Mouse (Mus musculus) MEL (cell line): Measurements from ENCODE around the gene Met. TPM values are rescaled to one million over a fixed set of nuclear protein-coding genes. Genes with fewer than 3 reads are reported as not detected.

Experiments
- DNase-seq: peaks from one replicate; pipeline ENCODE4 v3.0.0; 2011; ENCODE audit warnings: low read depth, low spot score
- H3K27ac ChIP-seq: 2 replicates; pipeline ENCODE4 v1.5.1; 2012; ENCODE audit warnings: low read depth, mild to moderate bottlenecking, control low read depth, low read length, moderate library complexity; ENCODE audit not compliant: control insufficient read depth
- H3K27me3 ChIP-seq, 2 experiments: fragments of 150-350 bp in 1 of 2; sonication (generic) in 1 of 2; 2 replicates each; pipeline ENCODE4 v1.6.1; 2012; ENCODE audit warnings: low read length in 2 of 2, mild to moderate bottlenecking in 2 of 2, improper control_type of control experiment in 1 of 2, moderate library complexity in 1 of 2; ENCODE audit not compliant: insufficient read depth in 2 of 2, control insufficient read depth in 1 of 2
- H3K36me3 ChIP-seq, 2 experiments: 2 replicates each; pipeline ENCODE4 v1.6.1; 2012 to 2014; ENCODE audit warnings: low read length in 2 of 2, improper control_type of control experiment in 1 of 2, inconsistent platforms in 1 of 2, mild to moderate bottlenecking in 1 of 2; ENCODE audit not compliant: insufficient read depth in 2 of 2, control insufficient read depth in 1 of 2
- H3K4me1 ChIP-seq, 2 experiments: fragments of 150-350 bp in 1 of 2; sonication (generic) in 1 of 2; 2 replicates each; pipeline ENCODE4 v1.6.1; 2012; ENCODE audit warnings: low read length in 2 of 2, improper control_type of control experiment in 1 of 2, mild to moderate bottlenecking in 1 of 2; ENCODE audit not compliant: insufficient read depth in 2 of 2, control insufficient read depth in 1 of 2
- H3K4me3 ChIP-seq, 2 experiments: fragments of 150-350 bp in 1 of 2; sonication (generic) in 1 of 2; 2 replicates each; pipeline ENCODE4 v1.5.1; 2012; ENCODE audit warnings: low read depth in 2 of 2, low read length in 2 of 2, mild to moderate bottlenecking in 2 of 2, moderate library complexity in 2 of 2, control low read depth in 1 of 2, improper control_type of control experiment in 1 of 2; ENCODE audit not compliant: control insufficient read depth in 1 of 2, insufficient read depth in 1 of 2
- H3K79me2 ChIP-seq: 2 replicates; pipeline ENCODE4 v1.6.1; 2012; ENCODE audit warnings: mild to moderate bottlenecking, low read length, moderate library complexity; ENCODE audit not compliant: control insufficient read depth, poor library complexity, insufficient read depth
- H3K9ac ChIP-seq: 2 replicates; pipeline ENCODE4 v1.6.1; 2012; ENCODE audit warnings: low read depth, mild to moderate bottlenecking, control low read depth, low read length, moderate library complexity; ENCODE audit not compliant: control insufficient read depth, poor library complexity, severe bottlenecking
- H3K9me3 ChIP-seq: fragments of 150-350 bp; sonication (generic); replicated peaks from 2 replicates; pipeline ENCODE4 v1.6.1; 2012; ENCODE audit warnings: mild to moderate bottlenecking, low read length, improper control_type of control experiment, moderate library complexity; ENCODE audit not compliant: insufficient read depth
- BHLHE40 ChIP-seq: IDR thresholded peaks from 2 replicates; pipeline ENCODE4 v1.6.1; 2012; ENCODE audit warnings: low read depth, mild to moderate bottlenecking, inconsistent platforms, low read length, improper control_type of control experiment, borderline replicate concordance
- CHD1 ChIP-seq: IDR thresholded peaks from 2 replicates; pipeline ENCODE4 v1.6.1; 2012; ENCODE audit warnings: low read depth, mild to moderate bottlenecking, inconsistent platforms, low read length, improper control_type of control experiment
- CHD2 ChIP-seq: IDR thresholded peaks from 2 replicates; pipeline ENCODE4 v1.6.1; 2011; ENCODE audit warnings: low read length, improper control_type of control experiment
- CTCF ChIP-seq, 3 experiments: IDR thresholded peaks in 2 of 3; conservative IDR thresholded peaks in 1 of 3; 2 replicates each; pipeline ENCODE4 v1.5.1; 2011 to 2012; ENCODE audit warnings: low read length in 3 of 3, low read depth in 2 of 3, mild to moderate bottlenecking in 2 of 3, improper control_type of control experiment in 1 of 3, inconsistent platforms in 1 of 3, mixed read lengths in 1 of 3, moderate library complexity in 1 of 3; ENCODE audit not compliant: control insufficient read depth in 1 of 3, insufficient read depth in 1 of 3, poor library complexity in 1 of 3, severe bottlenecking in 1 of 3
- E2F4 ChIP-seq: IDR thresholded peaks from 2 replicates; pipeline ENCODE4 v1.6.1; 2011; ENCODE audit warnings: low read depth, low read length, improper control_type of control experiment, borderline replicate concordance
- ETS1 ChIP-seq: IDR thresholded peaks from 2 replicates; pipeline ENCODE4 v1.6.1; 2012; ENCODE audit warnings: low read depth, mild to moderate bottlenecking, inconsistent platforms, low read length, improper control_type of control experiment, moderate library complexity
- GABPA ChIP-seq: IDR thresholded peaks from 2 replicates; pipeline ENCODE4 v1.6.1; 2012; ENCODE audit warnings: low read depth, mild to moderate bottlenecking, inconsistent platforms, low read length, improper control_type of control experiment, moderate library complexity
- GATA1 ChIP-seq: IDR thresholded peaks from 2 replicates; pipeline ENCODE4 v1.6.1; 2011; ENCODE audit warnings: low read depth, low read length, improper control_type of control experiment
- KAT2A ChIP-seq: conservative IDR thresholded peaks from 2 replicates; pipeline ENCODE4 v1.6.1; 2012; ENCODE audit warnings: low read depth, low read length, improper control_type of control experiment, inconsistent platforms
- MAFK ChIP-seq: IDR thresholded peaks from 2 replicates; pipeline ENCODE4 v1.6.1; 2011; ENCODE audit warnings: low read depth, mild to moderate bottlenecking, low read length, improper control_type of control experiment, borderline replicate concordance
- MEF2A ChIP-seq: IDR thresholded peaks from 2 replicates; pipeline ENCODE4 v1.6.1; 2014; ENCODE audit warnings: low read depth, mild to moderate bottlenecking, inconsistent platforms, low read length, improper control_type of control experiment; ENCODE audit not compliant: poor library complexity, insufficient replicate concordance, severe bottlenecking; ENCODE audit errors: extremely low read depth
- MXI1 ChIP-seq: IDR thresholded peaks from 2 replicates; pipeline ENCODE4 v1.6.1; 2011; ENCODE audit warnings: mild to moderate bottlenecking, low read depth, low read length, improper control_type of control experiment
- MYC ChIP-seq: IDR thresholded peaks from 2 replicates; pipeline ENCODE4 v1.6.1; 2011; ENCODE audit warnings: low read depth, mild to moderate bottlenecking, low read length, improper control_type of control experiment, moderate library complexity
- NRF1 ChIP-seq: IDR thresholded peaks from 2 replicates; pipeline ENCODE4 v1.6.1; 2014; ENCODE audit warnings: low read depth, mild to moderate bottlenecking, inconsistent platforms, low read length, improper control_type of control experiment, moderate library complexity; ENCODE audit not compliant: poor library complexity, insufficient read depth, severe bottlenecking
- POLR2AphosphoS2 ChIP-seq: IDR thresholded peaks from 2 replicates; pipeline ENCODE4 v1.6.1; 2011; ENCODE audit warnings: low read length, improper control_type of control experiment
- RCOR1 ChIP-seq: IDR thresholded peaks from 2 replicates; pipeline ENCODE4 v1.6.1; 2012; ENCODE audit warnings: low read depth, mild to moderate bottlenecking, inconsistent platforms, low read length, improper control_type of control experiment
- TBP ChIP-seq: IDR thresholded peaks from 2 replicates; pipeline ENCODE4 v1.8.0; 2011; ENCODE audit warnings: low read depth, low read length, improper control_type of control experiment
- TCF12 ChIP-seq: IDR thresholded peaks from 2 replicates; pipeline ENCODE4 v1.6.1; 2014; ENCODE audit warnings: low read depth, mild to moderate bottlenecking, inconsistent platforms, low read length, improper control_type of control experiment, moderate library complexity
- ZKSCAN1 ChIP-seq: IDR thresholded peaks from 2 replicates; pipeline ENCODE4 v1.6.1; 2012; ENCODE audit warnings: low read depth, mild to moderate bottlenecking, inconsistent platforms, low read length, improper control_type of control experiment, moderate library complexity
- polyA plus RNA-seq, 2 experiments: library from polyadenylated mRNA; stranded (reverse) in 1 of 2; unstranded in 1 of 2; fragments of >175 nt in 1 of 2; fragments of >200 nt in 1 of 2; gene quantifications; 2 replicates each; pipeline versions ENCODE4 v1.2.1 to v1.2.4; 2012; ENCODE audit warnings: low replicate concordance in 2 of 2, low read depth in 1 of 2; ENCODE audit not compliant: insufficient read length in 2 of 2, insufficient read depth in 1 of 2, missing spikeins in 1 of 2
- total RNA-seq: library from RNA; depleted of rRNA; stranded (reverse); fragments of 300-350 nt; gene quantifications from 2 replicates; pipeline ENCODE4 v1.2.3, GENCODE M21; 2012

The Met gene
- total and polyA plus RNA-seq, 3 experiments: not detected

GRCm38 (mm10) chr6:17473128-17473527 is 9.5 kb downstream of the Met start:
- no peak for DNase-seq
- Histone ChIP-seq H3K36me3 (no peaks in the 10 kb centered on the region), H3K4me1 (no peaks in the 10 kb centered on the region), H3K27me3 (peaks cover 2 to 8% of the 10 kb centered on the region in 2 experiments; a peak in 3 of 4 replicates), H3K9ac (no peak overlapping the region), H3K4me3 (no peak overlapping the region), H3K27ac (no peak overlapping the region), H3K79me2 (no peaks in the 10 kb centered on the region), H3K9me3 (no peaks in the 10 kb centered on the region)
- no peak for TF ChIP-seq MXI1
- TF ChIP-seq TCF12: no peak
- TF ChIP-seq CHD1: no peak
- TF ChIP-seq GABPA: no peak
- no peak for TF ChIP-seq POLR2AphosphoS2
- no peak for TF ChIP-seq MAFK
- TF ChIP-seq CTCF (IDR thresholded peaks at IDR 0.05 in 2 of 3, conservative IDR thresholded peaks at IDR 0.05 in 1 of 3; ENCODE audit: control insufficient read depth in 1 of 3, insufficient read depth in 1 of 3, low read depth in 2 of 3, low read length in 3 of 3, poor library complexity in 1 of 3, severe bottlenecking in 1 of 3): no peak
- TF ChIP-seq ETS1: no peak
- TF ChIP-seq MYC: no peak

- no peak overlapping the region for H3K27ac ChIP-seq
- no peaks in the 10 kb centered on the region for H3K36me3 ChIP-seq
- H3K4me3 ChIP-seq: no peak overlapping the region
- H3K9ac ChIP-seq: no peak overlapping the region
- H3K9me3 ChIP-seq: no peaks in the 10 kb centered on the region
- peaks cover 0 to 2% of the 10 kb centered on the region in 2 experiments; a peak in 1 of 4 replicates for H3K27me3 ChIP-seq
- no peak for DNase-seq
- no peaks in the 10 kb centered on the region for H3K79me2 ChIP-seq
- H3K4me1 ChIP-seq: no peaks in the 10 kb centered on the region
- TF ChIP-seq CHD2: no peak
- TF ChIP-seq MYC: no peak
Measured at GRCm38 (mm10) chr6:17477823-17478222, 14.2 kb downstream of the Met start.

- Histone ChIP-seq H3K4me3 (no peak overlapping the region), H3K4me1 (no peaks in the 10 kb centered on the region), H3K27me3 (peaks cover 0 to 2% of the 10 kb centered on the region in 2 experiments; a peak in 1 of 4 replicates), H3K36me3 (no peaks in the 10 kb centered on the region), H3K9ac (no peak overlapping the region), H3K27ac (no peak overlapping the region)
- no peak for DNase-seq
- TF ChIP-seq NRF1: no peak
- TF ChIP-seq ZKSCAN1: no peak
- TF ChIP-seq KAT2A: no peak
- TF ChIP-seq BHLHE40: no peak
- no peak for TF ChIP-seq RCOR1
- no peak for TF ChIP-seq MEF2A
- TF ChIP-seq GABPA: no peak
- TF ChIP-seq TBP: no peak
- TF ChIP-seq MXI1: no peak
- no peak for TF ChIP-seq E2F4
- no peak for TF ChIP-seq GATA1
- TF ChIP-seq, all 39 proteins: peak for 0
- Histone ChIP-seq H3K9me3 (no peaks in the 10 kb centered on the region), H3K79me2 (no peaks in the 10 kb centered on the region)
Measured at GRCm38 (mm10) chr6:17478252-17478651, 14.7 kb downstream of the Met start.
